ENCODE assay signal across 10 mouse cellular contexts in genomic region chr2:122351931-122352329, GRCm38 (mm10). TPM values are rescaled to one million over a fixed set of nuclear protein-coding genes. Genes with fewer than 3 reads are reported as not detected.
DNase-seq lines count a peak whose midpoint lies in the region; ATAC-seq and TF ChIP-seq lines count a peak whose summit lies in the region.
"Had no signal": no experiment of that assay in that cellular context is flagged by ENCODE, and none has a peak within 500 bp of the region (broad histone marks: within the 10 kb centered on the region; RNA-seq: fewer than 3 reads in every experiment).

No protein-coding gene starts in this region.

- WGBS in heart, postnatal 0 days = 43% methylated on average over 4 of the region's 4 CpGs
- 64% methylated on average over 4 of the region's 4 CpGs for WGBS in heart, adult 2 months
- 10% methylated on average over 4 of the region's 4 CpGs for WGBS in forebrain, postnatal 0 days
- 78% methylated on average over 4 of the region's 4 CpGs for WGBS in heart, embryonic 11.5 days (ENCODE audit: insufficient replicate concordance)
- 83% methylated on average over 4 of the region's 4 CpGs for WGBS in heart, embryonic 10.5 days

- H3K27ac ChIP-seq in heart, postnatal 0 days (ENCODE audit: low read depth) = 0 out of 2 replicates have a peak overlapping the region, but pooled peaks have one; percentile 25
- H3K27ac ChIP-seq in heart, adult 2 months = no peak overlapping the region
- H3K27ac ChIP-seq in forebrain, postnatal 0 days (ENCODE audit: low read depth, low read length) = peak overlapping the region; percentile 66
- no peak overlapping the region for H3K27ac ChIP-seq in heart, embryonic 11.5 days (ENCODE audit: low read depth, low read length)
- H3K27ac ChIP-seq in heart, embryonic 10.5 days = no peak overlapping the region

- H3K4me3 ChIP-seq in heart, postnatal 0 days (ENCODE audit: low read depth, low read length) = no peak overlapping the region
- no peak overlapping the region for H3K4me3 ChIP-seq in heart, adult 2 months
- H3K4me3 ChIP-seq in forebrain, postnatal 0 days (ENCODE audit: low read depth, low read length) = no peak overlapping the region
- H3K4me3 ChIP-seq in heart, embryonic 11.5 days (ENCODE audit: low read depth, low read length) = no peak overlapping the region
- no peak overlapping the region for H3K4me3 ChIP-seq in heart, embryonic 10.5 days
- H3K4me3 ChIP-seq: myocyte had no signal

- intact Hi-C loops in heart, adult 2 months (cut with DNase I) = no loop called here

- DNase-seq in heart, postnatal 0 days (ENCODE audit: low spot score) = no peak
- DNase-seq in heart, adult 2 months = no peak
- DNase-seq in adrenal gland, postnatal 36 days = peak; percentile 36
- peak; percentile 87 for DNase-seq in forebrain, postnatal 0 days
- peak; percentile 68 to 79 for DNase-seq in layer of hippocampus, postnatal 14 days (ENCODE audit: low spot score in 2 of 2)
- DNase-seq in right cerebral cortex, adult 2 months (ENCODE audit: low spot score in 2 of 2) = peak; percentile 58 to 71
- no peak for DNase-seq in heart, embryonic 10.5 days (ENCODE audit: low spot score)

- H3K9me3 ChIP-seq in heart, postnatal 0 days (replicated peaks; ENCODE audit: control insufficient read depth, low read length) = no peaks in the 10 kb centered on the region
- no peaks in the 10 kb centered on the region for H3K9me3 ChIP-seq in forebrain, postnatal 0 days (ENCODE audit: low read length)
- H3K9me3 ChIP-seq in heart, embryonic 11.5 days (replicated peaks; ENCODE audit: control insufficient read depth, low read length) = no peaks in the 10 kb centered on the region
- H3K9me3 ChIP-seq in heart, embryonic 10.5 days = no peaks in the 10 kb centered on the region

- 0 out of 2 replicates have a peak overlapping the region, but pooled peaks have one; percentile 20 for H3K9ac ChIP-seq in heart, postnatal 0 days (replicated peaks; ENCODE audit: low read depth, low read length)
- no peak overlapping the region for H3K9ac ChIP-seq in heart, adult 2 months (ENCODE audit: low read depth, low read length)
- no peak overlapping the region for H3K9ac ChIP-seq in forebrain, postnatal 0 days
- H3K9ac ChIP-seq in heart, embryonic 11.5 days (ENCODE audit: low read depth, low read length) = no peak overlapping the region

- TF ChIP-seq POLR2A in heart, adult 2 months (IDR thresholded peaks at IDR 0.05; ENCODE audit: insufficient read depth, low read depth, low read length) = no peak

- TF ChIP-seq CTCF in heart, postnatal 0 days (IDR thresholded peaks at IDR 0.05; ENCODE audit: low read depth) = no peak
- TF ChIP-seq CTCF in heart, adult 2 months (IDR thresholded peaks at IDR 0.05) = no peak
- TF ChIP-seq CTCF in forebrain, postnatal 0 days (IDR thresholded peaks at IDR 0.05; ENCODE audit: low read depth) = no peak

- no peak overlapping the region for H3K4me2 ChIP-seq in heart, postnatal 0 days (ENCODE audit: low read depth, low read length)
- no peak overlapping the region for H3K4me2 ChIP-seq in forebrain, postnatal 0 days (ENCODE audit: low read depth)
- no peak overlapping the region for H3K4me2 ChIP-seq in heart, embryonic 11.5 days

- peaks cover 16% of the 10 kb centered on the region for H3K4me1 ChIP-seq in heart, postnatal 0 days (ENCODE audit: control insufficient read depth, insufficient read depth)
- peaks cover 4% of the 10 kb centered on the region; the same call in 1 of the 2 replicates for H3K4me1 ChIP-seq in heart, adult 2 months (ENCODE audit: control insufficient read depth, insufficient read depth, low read length)
- H3K4me1 ChIP-seq in forebrain, postnatal 0 days (ENCODE audit: insufficient read depth) = peaks cover 22% of the 10 kb centered on the region
- H3K4me1 ChIP-seq in heart, embryonic 11.5 days (ENCODE audit: control insufficient read depth, insufficient read depth, low read length) = peaks cover 23% of the 10 kb centered on the region
- peaks cover 36% of the 10 kb centered on the region for H3K4me1 ChIP-seq in heart, embryonic 10.5 days

- H3K27me3 ChIP-seq in heart, postnatal 0 days (ENCODE audit: control insufficient read depth, insufficient read depth, low read length) = peaks cover 4% of the 10 kb centered on the region; the same call in 1 of the 2 replicates
- no peaks in the 10 kb centered on the region for H3K27me3 ChIP-seq in heart, adult 2 months (ENCODE audit: control insufficient read depth, insufficient read depth, low read length)
- no peaks in the 10 kb centered on the region for H3K27me3 ChIP-seq in forebrain, postnatal 0 days (ENCODE audit: insufficient read depth, low read length)
- no peaks in the 10 kb centered on the region for H3K27me3 ChIP-seq in heart, embryonic 11.5 days (ENCODE audit: control insufficient read depth, insufficient read depth, low read length)
- no peaks in the 10 kb centered on the region for H3K27me3 ChIP-seq in heart, embryonic 10.5 days (ENCODE audit: insufficient read depth, poor library complexity, severe bottlenecking)

- no peak for TF ChIP-seq EP300 in heart, postnatal 0 days (IDR thresholded peaks at IDR 0.05; ENCODE audit: low read depth)
- TF ChIP-seq EP300 in heart, adult 2 months (IDR thresholded peaks at IDR 0.05; ENCODE audit: insufficient read depth, low read depth, low read length) = no peak

- ATAC-seq in heart, postnatal 0 days (ENCODE audit: insufficient read depth, low read depth) = no peak
- ATAC-seq in forebrain, postnatal 0 days = peak; percentile 14
- ATAC-seq in heart, embryonic 11.5 days (replicated peaks; ENCODE audit: insufficient number of reproducible peaks, low FRiP score, low TSS enrichment) = no peak

- no peaks in the 10 kb centered on the region for H3K79me2 ChIP-seq in heart, adult 2 months (replicated peaks; ENCODE audit: control insufficient read depth, insufficient read depth, low read length)

- H3K36me3 ChIP-seq in heart, postnatal 0 days (replicated peaks; ENCODE audit: control insufficient read depth, insufficient read depth, low read length) = peaks cover 16% of the 10 kb centered on the region
- no peaks in the 10 kb centered on the region for H3K36me3 ChIP-seq in heart, adult 2 months (ENCODE audit: control insufficient read depth, insufficient read depth, low read length)
- peaks cover 14% of the 10 kb centered on the region; the same call in 1 of the 2 replicates for H3K36me3 ChIP-seq in forebrain, postnatal 0 days (ENCODE audit: insufficient read depth)
- no peaks in the 10 kb centered on the region for H3K36me3 ChIP-seq in heart, embryonic 11.5 days (ENCODE audit: control insufficient read depth, insufficient read depth, low read length)
- peaks cover 27% of the 10 kb centered on the region for H3K36me3 ChIP-seq in heart, embryonic 10.5 days

RNA-seq across cellular contexts. Expression of gene Shf, which starts 17.0 kb away (rescaled TPM):
- total RNA-seq in heart, postnatal 0 days (2014; rRNA removed; ENCODE audit: low replicate concordance) = 9.1 and 27.0 TPM in 2 replicates
- 1.1 and 1.3 TPM in 2 replicates for polyA plus RNA-seq in heart, postnatal 0 days (2015; fragmentation: Nextera tagmentation; extraction: Ambion mirVana)
- 1 to 10 TPM; 3.5 to 5.3 TPM for total RNA-seq in heart, adult 2 months (2021)
- polyA plus RNA-seq in heart, adult 2 months (2012; rRNA removed) = 3.5 and 5.6 TPM in 2 replicates
- total RNA-seq in adrenal gland, postnatal 36 days (2021) = 1 to 10 TPM; 9.3 to 9.4 TPM
- total RNA-seq in forebrain, postnatal 0 days (2014; rRNA removed) = 69.3 and 70.7 TPM in 2 replicates
- 6.7 and 7.7 TPM in 2 replicates for polyA plus RNA-seq in forebrain, postnatal 0 days (2015; fragmentation: Nextera tagmentation; extraction: Ambion mirVana)
- total RNA-seq in layer of hippocampus, postnatal 14 days (2021) = 10 to 100 TPM; 57.5 to 65.2 TPM
- polyA plus RNA-seq in heart, embryonic 11.5 days (2014; fragmentation: Nextera tagmentation; extraction: Ambion mirVana) = 3.7 and 3.8 TPM in 2 replicates
- polyA plus RNA-seq in heart, embryonic 10.5 days (2016; fragmentation: Nextera tagmentation; extraction: Ambion mirVana) = 3.2 and 5.4 TPM in 2 replicates

RNA-seq across cellular contexts. Expression of gene Duox1, which starts 36.5 kb away (rescaled TPM):
- not detected in 2 replicates for total RNA-seq in heart, postnatal 0 days (2014; rRNA removed; ENCODE audit: low replicate concordance)
- not detected in 2 replicates for polyA plus RNA-seq in heart, postnatal 0 days (2015; fragmentation: Nextera tagmentation; extraction: Ambion mirVana)
- under 1 TPM; 0.10 to 0.34 TPM for total RNA-seq in heart, adult 2 months (2021)
- 0.51 and 0.73 TPM in 2 replicates for polyA plus RNA-seq in heart, adult 2 months (2012; rRNA removed)
- total RNA-seq in adrenal gland, postnatal 36 days (2021) = under 1 TPM; 0.10 to 0.13 TPM
- not detected in 2 replicates for total RNA-seq in forebrain, postnatal 0 days (2014; rRNA removed)
- polyA plus RNA-seq in forebrain, postnatal 0 days (2015; fragmentation: Nextera tagmentation; extraction: Ambion mirVana) = 0.06 and 0.08 TPM in 2 replicates
- total RNA-seq in layer of hippocampus, postnatal 14 days (2021) = not detected
- polyA plus RNA-seq in heart, embryonic 11.5 days (2014; fragmentation: Nextera tagmentation; extraction: Ambion mirVana) = not detected in 2 replicates
- polyA plus RNA-seq in heart, embryonic 10.5 days (2016; fragmentation: Nextera tagmentation; extraction: Ambion mirVana) = 0.02 TPM in 1 of 2 replicates, not detected in the other

RNA-seq across cellular contexts. Expression of gene Duoxa1, which starts 38.4 kb away (rescaled TPM):
- not detected in 2 replicates for total RNA-seq in heart, postnatal 0 days (2014; rRNA removed; ENCODE audit: low replicate concordance)
- polyA plus RNA-seq in heart, postnatal 0 days (2015; fragmentation: Nextera tagmentation; extraction: Ambion mirVana) = not detected in 2 replicates
- under 1 TPM; 0.23 to 0.37 TPM for total RNA-seq in heart, adult 2 months (2021)
- 1.1 and 1.5 TPM in 2 replicates for polyA plus RNA-seq in heart, adult 2 months (2012; rRNA removed)
- total RNA-seq in adrenal gland, postnatal 36 days (2021) = not detected
- 0.10 and 0.23 TPM in 2 replicates for total RNA-seq in forebrain, postnatal 0 days (2014; rRNA removed)
- polyA plus RNA-seq in forebrain, postnatal 0 days (2015; fragmentation: Nextera tagmentation; extraction: Ambion mirVana) = 0.25 and 0.46 TPM in 2 replicates
- total RNA-seq in layer of hippocampus, postnatal 14 days (2021) = not detected
- not detected in 2 replicates for polyA plus RNA-seq in heart, embryonic 11.5 days (2014; fragmentation: Nextera tagmentation; extraction: Ambion mirVana)
- polyA plus RNA-seq in heart, embryonic 10.5 days (2016; fragmentation: Nextera tagmentation; extraction: Ambion mirVana) = not detected in 2 replicates
- polyA plus RNA-seq: frontal cortex, adult 2 months had no signal

RNA-seq across cellular contexts. Expression of gene Duoxa2, which starts 53.2 kb away (rescaled TPM):
- not detected in 2 replicates for total RNA-seq in heart, postnatal 0 days (2014; rRNA removed; ENCODE audit: low replicate concordance)
- polyA plus RNA-seq in heart, postnatal 0 days (2015; fragmentation: Nextera tagmentation; extraction: Ambion mirVana) = 0.10 and 0.19 TPM in 2 replicates
- total RNA-seq in heart, adult 2 months (2021) = under 1 TPM; 0.18 to 0.21 TPM
- polyA plus RNA-seq in heart, adult 2 months (2012; rRNA removed) = 0.18 and 0.23 TPM in 2 replicates
- not detected for total RNA-seq in adrenal gland, postnatal 36 days (2021)
- total RNA-seq in forebrain, postnatal 0 days (2014; rRNA removed) = 0.69 TPM in 1 of 2 replicates, not detected in the other
- 0.31 and 0.46 TPM in 2 replicates for polyA plus RNA-seq in forebrain, postnatal 0 days (2015; fragmentation: Nextera tagmentation; extraction: Ambion mirVana)
- total RNA-seq in layer of hippocampus, postnatal 14 days (2021) = not detected
- polyA plus RNA-seq in heart, embryonic 11.5 days (2014; fragmentation: Nextera tagmentation; extraction: Ambion mirVana) = not detected in 2 replicates
- polyA plus RNA-seq in heart, embryonic 10.5 days (2016; fragmentation: Nextera tagmentation; extraction: Ambion mirVana) = 0.26 TPM in 1 of 2 replicates, not detected in the other
- polyA plus RNA-seq: frontal cortex, adult 2 months; myocyte had no signal

RNA-seq across cellular contexts. Expression of gene Duox2, which starts 53.7 kb away (rescaled TPM):
- 0.04 and 3.7 TPM in 2 replicates for total RNA-seq in heart, postnatal 0 days (2014; rRNA removed; ENCODE audit: low replicate concordance)
- polyA plus RNA-seq in heart, postnatal 0 days (2015; fragmentation: Nextera tagmentation; extraction: Ambion mirVana) = 0.08 and 0.23 TPM in 2 replicates
- total RNA-seq in heart, adult 2 months (2021) = under 1 TPM; 0.57 to 0.61 TPM
- 0.53 and 0.84 TPM in 2 replicates for polyA plus RNA-seq in heart, adult 2 months (2012; rRNA removed)
- under 1 TPM in 1 of 2 experiments, not detected in 1; 0.13 TPM for total RNA-seq in adrenal gland, postnatal 36 days (2021)
- 0.08 and 0.14 TPM in 2 replicates for total RNA-seq in forebrain, postnatal 0 days (2014; rRNA removed)
- polyA plus RNA-seq in forebrain, postnatal 0 days (2015; fragmentation: Nextera tagmentation; extraction: Ambion mirVana) = 0.05 TPM in 1 of 2 replicates, not detected in the other
- under 1 TPM in 1 of 2 experiments, not detected in 1; 0.09 TPM for total RNA-seq in layer of hippocampus, postnatal 14 days (2021)
- 0.04 TPM in 1 of 2 replicates, not detected in the other for polyA plus RNA-seq in heart, embryonic 11.5 days (2014; fragmentation: Nextera tagmentation; extraction: Ambion mirVana)
- not detected in 2 replicates for polyA plus RNA-seq in heart, embryonic 10.5 days (2016; fragmentation: Nextera tagmentation; extraction: Ambion mirVana)

Comparison
In these comparisons a context has a peak if more than half of its experiments do, and no peak if none do; other contexts are left out.
1. H3K27ac ChIP-seq: peak in heart, postnatal 0 days (single experiment) and forebrain, postnatal 0 days (single experiment); none in heart, adult 2 months (single experiment), heart, embryonic 11.5 days (single experiment) and heart, embryonic 10.5 days (single experiment).
2. DNase-seq: peak in adrenal gland, postnatal 36 days (2 of 2), forebrain, postnatal 0 days (single experiment), layer of hippocampus, postnatal 14 days (2 of 2) and right cerebral cortex, adult 2 months (2 of 2); none in heart, postnatal 0 days (single experiment), heart, adult 2 months (0 of 2) and heart, embryonic 10.5 days (single experiment).